Mouse (Mus musculus): ENCODE data around the gene Hbq1b.
A peak's percentile ranks its signal among the peaks of the same experiment; 100 is the strongest.
"Not testable (repeated sequence)": the region's sequence is repeated elsewhere in the genome, so short reads cannot be mapped to it uniquely, and the experiment has no call there.

Gene Hbq1b

GRCm38 (mm10) chr11:32267964-32268363, 18.8 kb upstream of the Hbq1b start:
- DNase-seq (ENCODE audit: low spot score) = no peak

GRCm38 (mm10) chr11:32268952-32269351, 17.8 kb upstream of the Hbq1b start:
- DNase-seq (ENCODE audit: low spot score) = no peak

DNA sequence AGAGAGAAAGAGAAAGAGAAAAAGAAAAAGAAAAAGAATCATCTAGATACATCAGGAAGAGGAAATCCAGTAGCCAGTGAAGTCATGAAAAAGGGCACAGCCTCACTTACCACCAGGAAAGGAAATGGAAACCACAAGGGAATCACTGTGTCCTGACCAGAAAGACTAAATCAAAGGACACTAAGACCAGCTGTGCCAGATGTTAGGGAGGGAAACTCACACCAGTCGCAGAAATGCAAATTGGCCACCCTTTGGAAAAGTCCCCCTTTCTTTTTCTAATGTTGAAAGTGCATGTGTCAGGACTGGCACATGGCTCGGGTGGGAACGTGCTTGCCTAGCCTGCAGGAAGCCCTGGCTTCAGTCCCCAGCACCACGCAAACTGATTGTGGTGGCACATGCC, 15.6 kb upstream of the Hbq1b start:
- no peak for DNase-seq (ENCODE audit: low spot score)

GRCm38 (mm10) chr11:32276347-32276746, 10.4 kb upstream of the Hbq1b start, which contains the start of gene Hba-x:
Gene Hba-x, plus strand, starts transcription at chr11:32276400.
- DNase-seq (ENCODE audit: low spot score) = no peak

GRCm38 (mm10) chr11:32277736-32278457, 8.9 kb upstream of the Hbq1b start:
- no peak for DNase-seq (ENCODE audit: low spot score)

DNA sequence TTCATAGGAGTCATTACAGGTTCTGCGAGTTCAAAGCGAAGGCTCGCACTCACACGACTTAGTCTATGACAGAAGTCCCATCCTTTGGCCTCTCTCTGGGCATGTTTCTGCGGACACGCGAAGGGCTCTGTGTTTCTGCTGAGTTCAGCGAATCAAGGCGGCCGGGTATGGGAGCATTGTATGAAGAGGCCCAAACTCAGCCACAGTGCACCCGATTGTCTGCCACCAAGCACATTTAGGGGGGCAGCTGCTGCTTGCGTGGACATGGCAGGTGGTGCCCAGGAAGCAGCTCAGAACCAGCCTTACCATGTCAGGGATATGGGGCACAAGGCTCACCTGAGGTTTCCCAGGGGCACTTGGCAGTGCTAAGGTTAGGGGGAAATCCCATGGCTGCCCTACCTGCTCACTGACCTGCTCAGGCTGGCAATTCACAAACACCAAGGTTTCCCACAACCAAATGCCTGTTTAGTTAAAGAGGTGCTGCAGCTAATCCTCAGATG, 8.3 kb upstream of the Hbq1b start:
- no peak for DNase-seq (ENCODE audit: low spot score)

- DNase-seq (ENCODE audit: low spot score) = no peak
These were observed 6.1 kb upstream of the Hbq1b start for GRCm38 (mm10) chr11:32280646-32281045.

DNA sequence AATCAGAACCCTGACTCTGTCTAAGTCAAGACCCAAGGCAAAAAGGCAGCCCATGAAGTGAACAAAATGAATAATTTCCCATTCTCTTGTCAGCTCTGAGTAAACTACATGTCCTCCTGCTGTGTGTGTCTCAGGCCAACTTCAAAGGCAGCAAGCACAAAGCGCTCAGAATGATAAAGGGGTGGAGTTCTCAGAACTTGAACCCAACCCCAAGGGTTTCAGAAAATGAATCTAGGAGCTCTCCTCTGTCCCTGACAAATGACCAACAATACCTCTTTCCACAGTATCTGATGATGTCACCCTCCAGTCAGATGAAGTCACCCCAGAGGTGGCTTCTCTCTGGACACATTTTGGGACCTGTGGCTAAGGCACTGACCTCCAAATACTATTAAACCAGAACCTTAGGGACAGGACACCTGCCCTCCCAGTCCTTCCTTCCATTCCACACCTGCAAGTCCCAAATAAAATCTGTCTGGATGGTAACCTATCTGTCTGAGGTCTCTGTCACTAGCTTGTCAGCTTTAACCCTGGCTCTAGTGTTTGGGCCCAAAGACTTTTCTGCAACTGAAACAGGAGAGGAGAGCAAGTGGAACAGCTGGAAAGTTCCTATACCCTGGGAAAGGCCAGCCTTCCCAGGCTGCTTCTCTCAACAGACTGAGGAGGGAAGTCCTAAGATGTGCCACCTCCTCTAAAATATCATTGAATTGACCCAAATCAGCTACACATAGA, 5.2 kb upstream of the Hbq1b start:
- no peak for DNase-seq (ENCODE audit: low spot score)

GRCm38 (mm10) chr11:32283091-32283777, 3.5 kb upstream of the Hbq1b start, which contains the start of gene Hba-a1:
Gene Hba-a1, plus strand, starts transcription at chr11:32283511.
- DNase-seq (ENCODE audit: low spot score) = not testable (repeated sequence)

DNA sequence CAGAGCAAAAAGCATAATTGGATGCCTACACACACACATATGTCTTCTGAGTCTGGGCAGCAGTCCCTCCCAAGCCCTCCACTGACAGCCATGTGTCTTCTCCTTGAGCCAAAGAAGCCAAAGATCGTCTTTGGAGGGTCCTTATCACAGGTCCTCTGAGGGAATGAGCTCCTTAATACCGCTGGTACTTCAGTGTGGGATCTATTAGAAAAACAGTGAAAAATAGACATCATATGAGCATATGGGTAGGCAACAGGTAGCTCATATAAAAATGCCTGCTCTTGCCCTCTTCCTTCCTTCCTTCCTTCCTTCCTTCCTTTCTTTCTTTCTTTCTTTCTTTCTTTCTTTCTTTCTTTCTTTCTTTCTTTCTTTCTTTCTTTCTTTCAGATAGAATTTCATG, 2.2 kb upstream of the Hbq1b start:
- DNase-seq (ENCODE audit: low spot score) = not testable (repeated sequence)

GRCm38 (mm10) chr11:32285031-32285775, 1.6 kb upstream of the Hbq1b start:
- DNase-seq (ENCODE audit: low spot score) = no peak

DNA sequence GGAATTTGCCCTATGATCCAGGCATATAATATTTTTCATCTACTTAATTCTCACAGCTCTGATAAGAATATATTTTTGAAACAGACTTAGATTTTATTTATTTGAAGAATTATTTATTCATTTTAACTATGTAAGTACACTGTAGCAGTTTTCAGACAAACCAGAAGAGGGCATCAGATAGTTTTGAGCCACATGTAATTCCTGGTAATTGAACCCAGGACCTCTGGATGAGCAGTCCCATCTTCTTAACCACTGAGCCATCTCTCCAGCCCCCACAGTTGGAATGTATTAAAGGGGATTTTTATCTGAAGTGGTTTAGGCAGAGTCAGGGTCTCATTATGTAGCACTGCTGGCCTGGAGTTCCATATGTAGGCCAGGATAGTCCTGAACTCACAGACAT, 878 bp upstream of the Hbq1b start:
- not testable (repeated sequence) for DNase-seq (ENCODE audit: low spot score)

- DNase-seq (ENCODE audit: low spot score) = no peak
These were observed 694 bp downstream of the Hbq1b start for GRCm38 (mm10) chr11:32287493-32287825.

- not testable (repeated sequence) for DNase-seq (ENCODE audit: low spot score)
These were observed 6.1 kb downstream of the Hbq1b start for GRCm38 (mm10) chr11:32292819-32293218.

GRCm38 (mm10) chr11:32293479-32293878, 6.7 kb downstream of the Hbq1b start:
- not testable (repeated sequence) for DNase-seq (ENCODE audit: low spot score)

GRCm38 (mm10) chr11:32296203-32296602, 9.4 kb downstream of the Hbq1b start, which contains the start of gene Hba-a2:
Gene Hba-a2, plus strand, starts transcription at chr11:32296489.
- not testable (repeated sequence) for DNase-seq (ENCODE audit: low spot score)

GRCm38 (mm10) chr11:32297417-32297816, 10.7 kb downstream of the Hbq1b start:
- DNase-seq (ENCODE audit: low spot score) = not testable (repeated sequence)

DNA sequence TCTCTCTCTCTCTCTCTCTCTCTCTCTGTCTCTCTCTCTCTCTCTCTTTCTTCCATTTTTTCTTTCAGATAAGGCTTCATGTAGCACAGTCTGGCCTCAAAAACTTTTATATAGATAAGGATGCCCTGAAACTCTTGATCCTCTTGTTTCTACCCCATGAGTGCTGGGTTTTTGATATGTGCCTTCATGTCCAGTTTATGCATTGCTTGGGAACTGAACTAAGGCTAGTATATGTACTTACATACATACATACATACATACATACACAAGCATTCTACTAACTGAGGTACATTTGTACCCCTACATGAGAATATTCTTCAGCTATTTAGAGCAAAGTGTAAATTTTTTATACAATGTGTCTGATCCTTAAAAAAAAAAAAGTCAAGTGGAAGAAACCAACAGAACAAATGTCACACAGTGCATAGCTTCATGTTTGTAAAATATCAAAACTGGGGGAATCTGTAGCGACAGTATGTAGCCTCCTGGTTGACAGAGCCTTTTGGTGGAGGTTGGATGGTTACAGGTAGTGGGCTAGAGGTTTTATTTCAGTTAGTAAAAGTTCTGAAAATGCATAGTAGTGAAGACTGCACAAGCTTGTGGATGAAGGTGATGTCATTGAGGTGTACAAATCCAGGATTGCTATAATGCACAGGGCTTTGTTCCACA, 11.2 kb downstream of the Hbq1b start:
- no peak for DNase-seq (ENCODE audit: low spot score)

GRCm38 (mm10) chr11:32298532-32298918, 11.8 kb downstream of the Hbq1b start:
- DNase-seq (ENCODE audit: low spot score) = no peak

- DNase-seq (ENCODE audit: low spot score) = peak; percentile 24
These were observed 13.1 kb downstream of the Hbq1b start, which contains the start of gene Hbq1a for GRCm38 (mm10) chr11:32299865-32300264. Gene Hbq1a, plus strand, starts transcription at chr11:32300069.
